Mouse (Mus musculus): Measurements from ENCODE around the gene Amhr2. TPM values are rescaled to one million over a fixed set of nuclear protein-coding genes. Genes with fewer than 3 reads are reported as not detected.

Gene Amhr2
- polyA plus RNA-seq, 1 experiment, result 0.07 TPM

Other genes starting within 250 kb of the Amhr2 start
- gene Zfp740, start 242.1 kb upstream of the Amhr2 start, polyA plus RNA-seq (2012; fragmentation: generic; extraction: Trizol), result 45.8 TPM
- 26.4 TPM for gene Csad, start 240.6 kb upstream of the Amhr2 start, polyA plus RNA-seq (2012; fragmentation: generic; extraction: Trizol)
- 58.8 TPM for gene Itgb7, start 213.4 kb upstream of the Amhr2 start, polyA plus RNA-seq (2012; fragmentation: generic; extraction: Trizol)
- gene Rarg, start 187.8 kb upstream of the Amhr2 start, polyA plus RNA-seq (2012; fragmentation: generic; extraction: Trizol), result 92.5 TPM
- gene Gm9918, start 174.8 kb upstream of the Amhr2 start, polyA plus RNA-seq (2012; fragmentation: generic; extraction: Trizol), result not detected
- gene Mfsd5, start 165.9 kb upstream of the Amhr2 start, polyA plus RNA-seq (2012; fragmentation: generic; extraction: Trizol), result 126 TPM
- gene Espl1, start 149.1 kb upstream of the Amhr2 start, polyA plus RNA-seq (2012; fragmentation: generic; extraction: Trizol), result 47.0 TPM
- gene Pfdn5, start 119.3 kb upstream of the Amhr2 start, polyA plus RNA-seq (2012; fragmentation: generic; extraction: Trizol), result 378 TPM
- 152 TPM for gene Myg1, start 113.7 kb upstream of the Amhr2 start, polyA plus RNA-seq (2012; fragmentation: generic; extraction: Trizol)
- 217 TPM for gene Aaas, start 94.6 kb upstream of the Amhr2 start, polyA plus RNA-seq (2012; fragmentation: generic; extraction: Trizol)
- 10.8 TPM for gene Sp7, start 78.2 kb upstream of the Amhr2 start, polyA plus RNA-seq (2012; fragmentation: generic; extraction: Trizol)
- gene Sp1, start 39.2 kb upstream of the Amhr2 start, polyA plus RNA-seq (2012; fragmentation: generic; extraction: Trizol), result 13.4 TPM
- gene Prr13, start 13.7 kb downstream of the Amhr2 start, polyA plus RNA-seq (2012; fragmentation: generic; extraction: Trizol), result 113 TPM
- 1,132 TPM for gene Pcbp2, start 25.2 kb downstream of the Amhr2 start, polyA plus RNA-seq (2012; fragmentation: generic; extraction: Trizol)
- not detected for gene Gm10337, start 58.4 kb downstream of the Amhr2 start, polyA plus RNA-seq (2012; fragmentation: generic; extraction: Trizol)
- gene Map3k12, start 71.7 kb downstream of the Amhr2 start, polyA plus RNA-seq (2012; fragmentation: generic; extraction: Trizol), result 11.2 TPM
- gene Tarbp2, start 72.8 kb downstream of the Amhr2 start, polyA plus RNA-seq (2012; fragmentation: generic; extraction: Trizol), result 127 TPM
- gene Npff, start 79.6 kb downstream of the Amhr2 start, polyA plus RNA-seq (2012; fragmentation: generic; extraction: Trizol), result 0.94 TPM
- gene Gm28047, start 179.7 kb downstream of the Amhr2 start, polyA plus RNA-seq (2012; fragmentation: generic; extraction: Trizol), result not detected
- gene Atf7, start 180.1 kb downstream of the Amhr2 start, polyA plus RNA-seq (2012; fragmentation: generic; extraction: Trizol), result 31.0 TPM
- gene Atp5g2, start 227.0 kb downstream of the Amhr2 start, polyA plus RNA-seq (2012; fragmentation: generic; extraction: Trizol), result 933 TPM